Mouse (Mus musculus): Measurements from ENCODE around the gene Kcnh3. TPM values are rescaled to one million over a fixed set of nuclear protein-coding genes. Genes with fewer than 3 reads are reported as not detected.
A peak's percentile ranks its signal among the peaks of the same experiment; 100 is the strongest.

Kcnh3 gene
- polyA plus RNA-seq, 1 experiment from 2014 or later: 0.12 TPM

DNA sequence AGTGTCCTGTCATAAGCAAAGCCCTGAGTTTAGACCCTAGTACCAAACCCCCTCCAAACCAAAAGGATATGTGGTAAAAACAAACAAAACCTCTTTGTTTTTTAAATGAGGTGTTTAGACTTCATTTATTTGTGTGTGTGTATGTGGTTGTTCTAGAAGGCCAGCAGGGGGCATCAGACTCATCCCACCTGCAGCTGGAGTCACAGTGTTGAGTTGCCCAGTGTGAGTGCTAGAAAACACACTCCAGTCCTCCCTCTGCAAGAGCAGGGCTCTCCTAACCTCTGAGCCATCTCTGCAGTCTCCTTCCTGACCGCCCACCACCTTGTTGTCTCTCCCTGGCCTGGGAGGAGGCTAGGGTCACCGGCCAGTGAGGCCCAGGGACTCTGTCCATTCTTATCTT, 9.7 kb upstream of the Kcnh3 start:
- Histone ChIP-seq H3K9me3 (ENCODE audit: control insufficient read depth, low read length) (no peaks in the 10 kb centered on the region), H3K36me3 (ENCODE audit: control insufficient read depth, insufficient read depth, low read length) (peaks cover 6% of the 10 kb centered on the region; the same call in 1 of the 2 replicates), H3K4me1 (replicated peaks; ENCODE audit: control insufficient read depth, insufficient read depth, low read length) (no peaks in the 10 kb centered on the region), H3K9ac (ENCODE audit: low read length) (no peak overlapping the region), H3K27me3 (ENCODE audit: control insufficient read depth, insufficient read depth, low read length) (0 out of 2 replicates have a peak, but pooled peaks cover 3% of the 10 kb centered on the region), H3K27ac (ENCODE audit: low read depth, low read length) (no peak overlapping the region), H3K4me2 (ENCODE audit: low read depth, low read length, severe bottlenecking) (no peak overlapping the region), H3K4me3 (ENCODE audit: low read depth, low read length) (no peak overlapping the region)
- 69% methylated on average over 2 of the region's 2 CpGs for WGBS
- DNase-seq (ENCODE audit: low spot score): no peak
- no peak for ATAC-seq (replicated peaks; ENCODE audit: low FRiP score)

DNA sequence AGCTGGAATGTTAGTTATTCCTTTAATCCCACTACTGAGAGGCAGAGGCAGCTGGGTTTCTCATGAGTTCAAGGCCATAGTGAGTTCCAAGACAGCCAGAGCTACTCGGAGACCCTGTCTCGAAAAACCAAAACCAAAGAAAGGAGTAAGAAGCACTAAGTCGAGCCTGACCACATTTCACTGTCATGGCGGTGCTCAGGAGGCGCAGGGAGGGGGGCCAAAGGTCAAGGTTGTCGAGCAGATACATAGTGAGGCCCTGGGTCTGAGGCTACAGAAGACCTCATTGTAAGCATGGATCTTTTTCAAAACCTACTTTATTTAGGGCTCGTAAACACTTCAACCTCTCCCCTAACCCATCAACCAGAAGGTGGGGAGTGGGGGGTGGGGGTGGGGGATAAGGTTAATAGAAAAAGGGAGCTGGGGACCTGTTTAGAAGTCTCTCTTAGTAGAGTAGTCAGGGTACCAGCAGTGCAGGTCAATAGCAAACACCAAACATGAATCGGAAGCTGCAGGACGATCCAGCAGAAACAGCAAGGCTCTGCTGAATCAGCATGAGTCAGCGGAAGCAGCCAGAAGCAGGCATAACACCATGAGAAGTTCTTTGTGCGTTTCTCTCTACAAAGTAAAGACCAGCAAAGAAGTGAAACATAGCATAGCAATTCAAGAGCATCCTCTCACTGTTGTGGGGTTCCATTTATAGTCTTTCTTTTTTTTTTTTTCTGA, 8.8 kb upstream of the Kcnh3 start:
- no peaks in the 10 kb centered on the region for H3K4me1 ChIP-seq (replicated peaks; ENCODE audit: control insufficient read depth, insufficient read depth, low read length)
- 88% methylated on average over 11 of the region's 11 CpGs for WGBS
- no peak overlapping the region for H3K9ac ChIP-seq (ENCODE audit: low read length)
- H3K27me3 ChIP-seq (ENCODE audit: control insufficient read depth, insufficient read depth, low read length): 0 out of 2 replicates have a peak, but pooled peaks cover 3% of the 10 kb centered on the region
- H3K36me3 ChIP-seq (ENCODE audit: control insufficient read depth, insufficient read depth, low read length): peaks cover 6% of the 10 kb centered on the region; the same call in 1 of the 2 replicates
- no peak overlapping the region for H3K4me3 ChIP-seq (ENCODE audit: low read depth, low read length)
- H3K9me3 ChIP-seq (ENCODE audit: control insufficient read depth, low read length): no peaks in the 10 kb centered on the region
- no peak for ATAC-seq (replicated peaks; ENCODE audit: low FRiP score)
- no peak overlapping the region for H3K4me2 ChIP-seq (ENCODE audit: low read depth, low read length, severe bottlenecking)
- DNase-seq (ENCODE audit: low spot score): no peak
- no peak overlapping the region for H3K27ac ChIP-seq (ENCODE audit: low read depth, low read length)

DNA sequence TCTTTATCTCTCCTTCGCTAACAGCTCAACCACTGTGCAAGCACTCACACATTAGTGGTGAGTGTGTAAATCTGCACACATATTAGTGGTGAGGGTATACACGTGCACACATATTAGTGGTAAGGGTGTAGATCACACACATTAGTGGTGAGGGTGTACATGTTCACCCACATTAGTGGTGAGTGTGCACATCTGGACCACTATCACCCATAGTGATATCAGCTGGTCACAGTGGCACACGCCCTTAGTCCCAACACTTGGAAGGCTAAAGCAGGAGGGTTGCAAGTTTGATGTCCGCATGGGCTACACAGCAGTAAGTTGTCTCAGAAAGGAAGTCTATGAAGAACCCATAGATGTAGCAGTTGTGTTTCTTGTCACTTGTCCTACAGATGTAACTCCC, 7.0 kb upstream of the Kcnh3 start:
- Histone ChIP-seq H3K4me3 (ENCODE audit: low read depth, low read length) (no peak overlapping the region), H3K27ac (ENCODE audit: low read depth, low read length) (no peak overlapping the region), H3K27me3 (ENCODE audit: control insufficient read depth, insufficient read depth, low read length) (peaks cover 15% of the 10 kb centered on the region), H3K9ac (ENCODE audit: low read length) (no peak overlapping the region), H3K4me1 (replicated peaks; ENCODE audit: control insufficient read depth, insufficient read depth, low read length) (peaks cover 3% of the 10 kb centered on the region; the same call in 1 of the 2 replicates), H3K36me3 (ENCODE audit: control insufficient read depth, insufficient read depth, low read length) (peaks cover under 1% of the 10 kb centered on the region; the same call in 1 of the 2 replicates), H3K9me3 (ENCODE audit: control insufficient read depth, low read length) (no peaks in the 10 kb centered on the region), H3K4me2 (ENCODE audit: low read depth, low read length, severe bottlenecking) (no peak overlapping the region)
- ATAC-seq (replicated peaks; ENCODE audit: low FRiP score) (no peak), DNase-seq (ENCODE audit: low spot score) (no peak)
- WGBS: 94% methylated on average over 4 of the region's 4 CpGs

DNA sequence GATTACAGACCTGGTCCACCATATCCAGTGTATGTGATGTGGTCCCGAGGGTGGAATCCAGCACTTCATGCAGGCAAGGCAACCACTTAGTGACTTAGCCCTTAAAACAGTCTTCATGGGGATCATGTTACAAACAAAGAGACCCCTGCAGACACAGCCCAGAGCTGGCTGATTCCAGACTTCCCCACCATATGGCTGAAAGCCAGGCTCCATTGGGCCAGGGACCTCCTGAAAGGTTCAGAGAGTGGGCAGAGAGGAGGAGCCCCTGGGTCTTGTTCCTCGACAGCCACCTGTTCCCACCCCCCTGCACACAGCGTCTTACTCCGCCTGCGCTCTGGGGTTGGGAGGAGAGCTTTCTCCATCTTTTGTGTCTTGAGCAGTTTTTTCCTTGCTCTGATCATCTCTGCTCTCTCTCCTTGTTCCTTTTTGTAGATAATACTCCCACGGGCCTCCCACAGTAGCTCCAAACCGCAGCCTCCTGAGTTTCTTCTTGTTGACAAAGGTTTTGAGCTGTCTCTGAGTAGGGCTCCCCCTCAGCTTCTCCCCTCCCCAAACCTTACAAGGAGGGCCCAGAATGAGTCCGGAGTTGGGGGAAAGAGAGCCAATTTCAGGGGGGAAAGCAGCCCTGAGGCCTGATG, 3.2 kb upstream of the Kcnh3 start:
- Histone ChIP-seq H3K27ac (ENCODE audit: low read depth, low read length) (no peak overlapping the region), H3K36me3 (ENCODE audit: control insufficient read depth, insufficient read depth, low read length) (no peaks in the 10 kb centered on the region), H3K4me1 (replicated peaks; ENCODE audit: control insufficient read depth, insufficient read depth, low read length) (peaks cover 21% of the 10 kb centered on the region), H3K4me3 (ENCODE audit: low read depth, low read length) (no peak overlapping the region), H3K4me2 (ENCODE audit: low read depth, low read length, severe bottlenecking) (no peak overlapping the region), H3K9ac (ENCODE audit: low read length) (no peak overlapping the region), H3K9me3 (ENCODE audit: control insufficient read depth, low read length) (no peaks in the 10 kb centered on the region), H3K27me3 (ENCODE audit: control insufficient read depth, insufficient read depth, low read length) (peaks cover 52% of the 10 kb centered on the region)
- DNase-seq (ENCODE audit: low spot score) (no peak), ATAC-seq (replicated peaks; ENCODE audit: low FRiP score) (no peak)
- WGBS: 7% methylated on average over 8 of the region's 8 CpGs

DNA sequence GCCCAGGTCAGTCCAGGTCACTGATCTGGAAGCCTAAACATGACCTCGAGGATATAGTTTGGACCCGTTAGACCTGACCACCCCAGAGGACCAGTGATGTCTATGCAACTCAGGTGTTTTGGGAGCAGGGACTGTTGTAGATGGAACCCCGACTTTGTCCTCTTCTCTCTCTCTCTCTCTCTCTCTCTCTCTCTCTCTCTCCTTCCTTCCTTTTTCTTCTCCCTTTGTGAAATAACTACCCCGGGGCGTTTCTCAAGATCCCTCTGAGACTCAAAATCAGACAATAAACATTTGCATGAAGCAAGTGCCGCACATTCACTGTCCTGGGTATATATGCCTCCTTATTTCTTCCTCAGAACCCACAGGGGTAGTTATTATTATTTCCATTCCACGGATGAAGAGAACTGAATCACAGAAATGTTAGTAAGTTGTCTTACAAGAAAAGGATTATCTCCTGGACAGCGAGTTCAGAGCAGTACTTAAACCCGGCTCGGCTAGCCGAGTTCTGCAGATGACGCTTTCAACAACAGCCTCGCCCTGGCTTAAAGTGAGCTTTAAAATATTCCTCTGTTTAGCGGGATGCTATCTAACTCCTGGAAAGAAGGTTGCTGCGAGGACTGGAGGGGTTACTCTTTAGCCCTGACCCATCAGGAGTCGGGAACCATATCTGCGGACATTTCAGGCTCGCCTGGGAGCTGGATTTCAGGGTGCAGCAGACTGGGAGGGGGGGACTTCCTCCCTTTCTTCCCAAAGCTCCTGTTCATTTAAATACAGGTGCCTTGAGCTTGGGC, 1.7 kb upstream of the Kcnh3 start:
- DNase-seq (ENCODE audit: low spot score): no peak
- Histone ChIP-seq H3K4me3 (ENCODE audit: low read depth, low read length) (peak overlapping the region; percentile 30), H3K4me1 (replicated peaks; ENCODE audit: control insufficient read depth, insufficient read depth, low read length) (peaks cover 21% of the 10 kb centered on the region), H3K9ac (ENCODE audit: low read length) (no peak overlapping the region), H3K4me2 (ENCODE audit: low read depth, low read length, severe bottlenecking) (peak overlapping the region; percentile 50), H3K9me3 (ENCODE audit: control insufficient read depth, low read length) (no peaks in the 10 kb centered on the region), H3K27me3 (ENCODE audit: control insufficient read depth, insufficient read depth, low read length) (peaks cover 67% of the 10 kb centered on the region), H3K27ac (ENCODE audit: low read depth, low read length) (no peak overlapping the region), H3K36me3 (ENCODE audit: control insufficient read depth, insufficient read depth, low read length) (no peaks in the 10 kb centered on the region)
- 6% methylated on average over 18 of the region's 18 CpGs for WGBS
- ATAC-seq (replicated peaks; ENCODE audit: low FRiP score): no peak

DNA sequence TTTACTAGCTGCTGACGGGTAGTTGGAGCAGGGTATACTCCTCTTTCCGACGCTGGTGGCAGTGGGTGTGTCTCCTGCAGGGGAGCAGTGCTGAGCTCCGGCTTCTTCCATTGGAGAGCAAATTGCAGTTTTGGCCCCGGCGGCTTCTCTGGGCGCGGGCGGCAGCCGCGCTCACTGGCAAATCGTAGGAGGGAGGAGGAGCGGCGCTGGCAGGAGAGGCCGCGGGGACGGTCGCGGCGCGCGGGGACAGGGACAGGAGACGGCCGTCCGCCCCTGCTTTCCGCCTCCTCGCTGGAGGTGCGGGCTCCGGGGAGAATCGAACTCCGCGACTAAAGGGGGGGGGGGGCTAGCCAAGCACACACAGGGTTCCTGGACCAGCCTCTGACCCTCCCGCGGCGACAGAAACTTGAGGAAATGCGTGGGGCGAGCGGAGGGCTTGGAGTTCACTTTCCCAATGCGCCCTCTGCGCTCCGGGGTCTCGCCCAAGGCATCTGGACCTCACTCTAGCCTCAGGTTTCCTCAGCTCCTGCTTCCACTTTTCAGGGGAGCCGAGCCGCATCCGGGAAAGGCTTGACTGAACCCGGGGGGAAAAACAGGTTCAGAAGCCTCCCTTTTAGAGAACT, 965 bp upstream of the Kcnh3 start:
- Histone ChIP-seq H3K4me2 (ENCODE audit: low read depth, low read length, severe bottlenecking) (peak overlapping the region; percentile 50), H3K27me3 (ENCODE audit: control insufficient read depth, insufficient read depth, low read length) (peaks cover 69% of the 10 kb centered on the region), H3K36me3 (ENCODE audit: control insufficient read depth, insufficient read depth, low read length) (no peaks in the 10 kb centered on the region), H3K27ac (ENCODE audit: low read depth, low read length) (no peak overlapping the region), H3K4me1 (replicated peaks; ENCODE audit: control insufficient read depth, insufficient read depth, low read length) (peaks cover 21% of the 10 kb centered on the region), H3K9me3 (ENCODE audit: control insufficient read depth, low read length) (no peaks in the 10 kb centered on the region), H3K4me3 (ENCODE audit: low read depth, low read length) (peak overlapping the region; percentile 30), H3K9ac (ENCODE audit: low read length) (no peak overlapping the region)
- WGBS: under 1% methylated on average over 38 of the region's 46 CpGs
- ATAC-seq (replicated peaks; ENCODE audit: low FRiP score) (no peak), DNase-seq (ENCODE audit: low spot score) (peak; percentile 74)

DNA sequence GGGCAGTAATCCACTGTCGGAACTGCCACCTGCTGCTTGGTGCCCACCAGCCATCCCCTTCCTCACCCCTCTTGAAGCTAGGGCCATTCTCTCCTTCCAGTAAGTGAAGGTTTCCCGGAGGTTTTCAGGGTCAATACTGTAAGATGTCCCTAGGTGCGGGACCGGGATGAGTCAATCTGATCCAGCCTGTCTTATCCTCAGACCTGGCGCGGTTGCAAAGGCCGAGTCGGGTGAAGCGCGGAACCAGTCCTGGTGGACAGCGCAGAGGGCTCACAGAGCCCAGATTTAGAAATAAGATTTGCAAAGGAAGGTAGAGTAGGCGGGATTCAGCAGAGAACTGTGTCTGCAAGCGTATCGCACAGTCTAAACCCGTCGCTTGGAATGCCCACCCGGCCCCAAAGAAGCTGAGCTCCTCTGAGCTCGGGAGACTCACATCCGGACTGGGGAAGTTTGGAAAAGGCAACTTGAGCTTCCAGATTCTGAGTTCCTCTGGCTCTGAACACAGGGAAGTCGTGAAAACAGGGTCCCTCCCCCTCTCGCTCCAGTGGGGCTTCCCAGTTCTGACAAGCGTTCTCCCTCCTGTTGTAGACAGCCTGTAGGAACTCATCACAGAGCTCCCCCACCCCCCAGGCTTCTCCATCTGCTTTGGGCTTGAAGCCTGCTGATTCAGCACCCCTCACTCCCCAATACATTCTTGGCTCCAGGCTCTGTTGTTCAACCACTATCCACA, 585 bp downstream of the Kcnh3 start:
- DNase-seq (ENCODE audit: low spot score): no peak
- Histone ChIP-seq H3K4me3 (ENCODE audit: low read depth, low read length) (peak overlapping the region; percentile 30; the same call in 1 of the 2 replicates), H3K36me3 (ENCODE audit: control insufficient read depth, insufficient read depth, low read length) (no peaks in the 10 kb centered on the region), H3K9me3 (ENCODE audit: control insufficient read depth, low read length) (no peaks in the 10 kb centered on the region), H3K4me1 (replicated peaks; ENCODE audit: control insufficient read depth, insufficient read depth, low read length) (peaks cover 21% of the 10 kb centered on the region), H3K27ac (ENCODE audit: low read depth, low read length) (no peak overlapping the region), H3K27me3 (ENCODE audit: control insufficient read depth, insufficient read depth, low read length) (peaks cover 72% of the 10 kb centered on the region), H3K4me2 (ENCODE audit: low read depth, low read length, severe bottlenecking) (0 out of 2 replicates have a peak overlapping the region, but pooled peaks have one; percentile 8), H3K9ac (ENCODE audit: low read length) (no peak overlapping the region)
- ATAC-seq (replicated peaks; ENCODE audit: low FRiP score): no peak
- under 1% methylated on average over 22 of the region's 22 CpGs for WGBS

DNA sequence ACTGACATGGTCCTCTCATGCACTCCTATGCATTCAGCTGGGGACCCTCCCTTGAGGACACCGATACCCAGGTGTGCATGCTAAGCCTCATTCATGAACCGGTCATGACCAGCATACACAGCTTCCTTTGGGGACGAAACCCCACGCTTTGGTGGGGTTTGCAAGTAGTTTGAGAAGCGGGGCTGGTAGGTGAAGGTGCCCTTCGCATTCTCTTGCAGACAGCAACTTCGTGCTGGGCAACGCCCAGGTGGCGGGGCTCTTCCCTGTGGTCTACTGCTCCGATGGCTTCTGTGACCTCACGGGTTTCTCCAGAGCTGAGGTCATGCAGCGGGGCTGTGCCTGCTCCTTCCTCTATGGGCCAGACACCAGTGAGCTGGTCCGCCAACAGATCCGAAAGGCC, 1.4 kb downstream of the Kcnh3 start:
- Histone ChIP-seq H3K4me3 (ENCODE audit: low read depth, low read length) (no peak overlapping the region), H3K36me3 (ENCODE audit: control insufficient read depth, insufficient read depth, low read length) (no peaks in the 10 kb centered on the region), H3K9me3 (ENCODE audit: control insufficient read depth, low read length) (no peaks in the 10 kb centered on the region), H3K4me1 (replicated peaks; ENCODE audit: control insufficient read depth, insufficient read depth, low read length) (peaks cover 21% of the 10 kb centered on the region), H3K4me2 (ENCODE audit: low read depth, low read length, severe bottlenecking) (no peak overlapping the region), H3K27ac (ENCODE audit: low read depth, low read length) (no peak overlapping the region), H3K27me3 (ENCODE audit: control insufficient read depth, insufficient read depth, low read length) (peaks cover 72% of the 10 kb centered on the region), H3K9ac (ENCODE audit: low read length) (no peak overlapping the region; the same call in 1 of the 2 replicates)
- DNase-seq (ENCODE audit: low spot score): no peak
- 19% methylated on average over 14 of the region's 14 CpGs for WGBS
- no peak for ATAC-seq (replicated peaks; ENCODE audit: low FRiP score)

All from forebrain, embryonic 11.5 days (tissue).